Mouse (Mus musculus): ENCODE results near the gene Upk1b. TPM values are rescaled to one million over a fixed set of nuclear protein-coding genes. Genes with fewer than 3 reads are reported as not detected.
"Not testable (repeated sequence)": the region's sequence is repeated elsewhere in the genome, so short reads cannot be mapped to it uniquely, and the experiment has no call there.

Upk1b gene
- 1.4 and 1.7 TPM in 2 replicates for polyA plus RNA-seq (2015; fragmentation: Nextera tagmentation; extraction: Ambion mirVana)

DNA sequence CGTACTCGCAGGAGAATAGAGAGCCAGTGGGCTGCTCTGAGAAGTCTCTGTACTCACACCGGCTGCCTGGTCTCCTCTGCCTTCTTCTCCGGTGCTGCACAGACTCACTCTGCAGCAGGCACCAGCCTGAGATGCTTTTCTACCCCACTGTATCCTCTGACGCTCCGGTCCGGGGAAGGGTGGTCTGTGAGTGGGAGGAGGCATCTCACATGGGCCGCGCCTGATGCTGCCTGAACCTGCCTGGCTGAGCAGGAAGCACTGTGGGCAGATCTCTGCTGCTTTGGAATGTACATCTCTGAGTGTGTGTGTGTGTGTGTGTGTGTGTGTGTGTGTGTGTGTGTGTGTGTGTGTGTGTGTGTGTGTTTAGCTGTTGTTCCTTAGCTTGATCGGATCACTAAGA lies at the start of gene Upk1b:
Gene Upk1b, minus strand, starts transcription at position 238 of the 400 bp plus-strand sequence.
- Histone ChIP-seq H3K27ac (ENCODE audit: low read length) (no peak within 1 kb of the TSS), H3K4me3 (ENCODE audit: low read depth, low read length) (no peak within 1 kb of the TSS), H3K9ac (ENCODE audit: low read depth, low read length) (no peak within 1 kb of the TSS), H3K4me1 (ENCODE audit: control insufficient read depth, low read depth, low read length) (no peaks in the 10 kb centered on the region), H3K36me3 (ENCODE audit: control insufficient read depth, insufficient read depth) (no peaks in the 10 kb centered on the region), H3K4me2 (ENCODE audit: low read depth, low read length) (no peak within 1 kb of the TSS), H3K9me3 (replicated peaks; ENCODE audit: control insufficient read depth, low read length) (no peaks in the 10 kb centered on the region), H3K27me3 (ENCODE audit: control insufficient read depth, insufficient read depth, low read depth, low read length) (no peaks in the 10 kb centered on the region)
- ATAC-seq (ENCODE audit: low read depth), result no peak
- 25% methylated on average over 10 of the region's 10 CpGs for WGBS (ENCODE audit: insufficient replicate concordance)

DNA sequence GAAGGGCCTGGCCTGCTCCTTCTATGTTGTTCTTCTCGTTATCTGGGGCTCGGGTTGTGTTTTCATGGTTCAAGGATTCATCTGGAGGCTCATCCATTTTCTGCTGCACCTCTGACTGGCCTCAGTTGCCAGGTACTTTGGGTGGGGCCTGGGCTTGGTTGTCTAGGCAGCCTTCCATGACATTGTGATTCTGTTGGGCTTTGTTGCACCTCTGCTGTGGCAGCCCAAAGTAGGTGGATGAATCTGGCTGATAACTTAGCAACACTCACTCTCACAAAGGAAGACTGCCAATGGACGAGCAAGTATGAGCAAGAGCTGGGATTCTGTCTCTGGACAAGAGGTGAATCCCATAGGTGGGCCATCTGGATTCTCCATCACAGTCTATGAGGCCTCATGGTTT lies 28.5 kb upstream of the Upk1b start, which contains the start of gene 4930435E12Rik:
Gene 4930435E12Rik, minus strand, starts transcription at position 101 of the 400 bp plus-strand sequence.
- Histone ChIP-seq H3K4me2 (ENCODE audit: low read depth, low read length) (no peak within 1 kb of the TSS), H3K4me3 (ENCODE audit: low read depth, low read length) (no peak within 1 kb of the TSS), H3K27me3 (ENCODE audit: control insufficient read depth, insufficient read depth, low read depth, low read length) (no peaks in the 10 kb centered on the region), H3K27ac (ENCODE audit: low read length) (no peak within 1 kb of the TSS), H3K9ac (ENCODE audit: low read depth, low read length) (no peak within 1 kb of the TSS), H3K4me1 (ENCODE audit: control insufficient read depth, low read depth, low read length) (no peaks in the 10 kb centered on the region), H3K36me3 (ENCODE audit: control insufficient read depth, insufficient read depth) (no peaks in the 10 kb centered on the region), H3K9me3 (replicated peaks; ENCODE audit: control insufficient read depth, low read length) (no peaks in the 10 kb centered on the region)
- no peak for ATAC-seq (ENCODE audit: low read depth)
- WGBS (ENCODE audit: insufficient replicate concordance), result 66% methylated on average over 3 of the region's 3 CpGs

DNA sequence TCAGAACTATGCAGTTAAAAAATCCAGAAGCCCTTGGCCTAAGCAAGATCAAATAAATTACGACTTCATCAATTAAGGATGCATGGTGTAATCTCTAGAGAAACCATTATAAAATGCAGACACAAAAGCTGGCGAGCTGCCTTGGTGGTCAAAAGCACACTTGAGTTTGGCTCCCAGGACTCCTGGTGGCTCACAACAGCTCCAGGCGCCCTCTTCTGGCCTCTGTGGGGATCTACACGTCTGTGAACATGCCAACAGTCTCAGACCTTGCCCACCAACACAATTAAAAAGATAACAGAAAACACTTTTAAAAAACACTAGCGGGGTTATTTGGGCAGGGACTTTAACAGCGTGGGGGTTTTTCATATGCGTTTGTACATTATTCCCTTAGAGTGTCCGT lies 12.4 kb upstream of the Upk1b start:
- no peak overlapping the region for H3K9ac ChIP-seq (ENCODE audit: low read depth, low read length)
- H3K36me3 ChIP-seq (ENCODE audit: control insufficient read depth, insufficient read depth), result no peaks in the 10 kb centered on the region
- 21% methylated on average over 8 of the region's 8 CpGs for WGBS (ENCODE audit: insufficient replicate concordance)
- no peak for ATAC-seq (ENCODE audit: low read depth)
- no peak overlapping the region for H3K4me2 ChIP-seq (ENCODE audit: low read depth, low read length)
- H3K9me3 ChIP-seq (replicated peaks; ENCODE audit: control insufficient read depth, low read length), result 0 out of 2 replicates have a peak, but pooled peaks cover 2% of the 10 kb centered on the region
- H3K27me3 ChIP-seq (ENCODE audit: control insufficient read depth, insufficient read depth, low read depth, low read length), result no peaks in the 10 kb centered on the region
- no peak overlapping the region for H3K27ac ChIP-seq (ENCODE audit: low read length)
- no peak overlapping the region for H3K4me3 ChIP-seq (ENCODE audit: low read depth, low read length)
- H3K4me1 ChIP-seq (ENCODE audit: control insufficient read depth, low read depth, low read length), result no peaks in the 10 kb centered on the region

DNA sequence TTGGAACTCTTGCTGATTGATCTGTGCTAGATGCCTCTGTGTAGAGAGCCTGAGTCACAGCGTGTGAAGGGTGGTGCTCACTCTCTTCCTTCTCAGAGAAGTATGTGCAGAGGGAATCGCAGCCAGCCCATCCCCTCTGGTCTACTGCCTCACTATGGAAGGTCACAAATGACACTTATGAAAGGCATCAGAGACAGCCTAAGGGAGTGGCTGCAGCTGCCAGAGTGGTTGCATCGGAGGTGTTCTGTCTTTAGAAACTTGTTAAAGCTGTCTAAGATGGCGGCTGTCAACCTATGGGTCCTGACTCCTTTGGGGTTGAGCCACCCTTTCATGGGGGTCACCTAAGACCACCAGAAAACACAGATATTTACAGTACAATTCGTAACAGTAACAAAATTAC lies 10.1 kb upstream of the Upk1b start:
- Histone ChIP-seq H3K27me3 (ENCODE audit: control insufficient read depth, insufficient read depth, low read depth, low read length) (no peaks in the 10 kb centered on the region), H3K4me2 (ENCODE audit: low read depth, low read length) (no peak overlapping the region), H3K4me1 (ENCODE audit: control insufficient read depth, low read depth, low read length) (no peaks in the 10 kb centered on the region), H3K4me3 (ENCODE audit: low read depth, low read length) (no peak overlapping the region), H3K9me3 (replicated peaks; ENCODE audit: control insufficient read depth, low read length) (0 out of 2 replicates have a peak, but pooled peaks cover 2% of the 10 kb centered on the region), H3K36me3 (ENCODE audit: control insufficient read depth, insufficient read depth) (no peaks in the 10 kb centered on the region), H3K9ac (ENCODE audit: low read depth, low read length) (no peak overlapping the region), H3K27ac (ENCODE audit: low read length) (no peak overlapping the region)
- 55% methylated on average over 5 of the region's 5 CpGs for WGBS (ENCODE audit: insufficient replicate concordance)
- no peak for ATAC-seq (ENCODE audit: low read depth)

DNA sequence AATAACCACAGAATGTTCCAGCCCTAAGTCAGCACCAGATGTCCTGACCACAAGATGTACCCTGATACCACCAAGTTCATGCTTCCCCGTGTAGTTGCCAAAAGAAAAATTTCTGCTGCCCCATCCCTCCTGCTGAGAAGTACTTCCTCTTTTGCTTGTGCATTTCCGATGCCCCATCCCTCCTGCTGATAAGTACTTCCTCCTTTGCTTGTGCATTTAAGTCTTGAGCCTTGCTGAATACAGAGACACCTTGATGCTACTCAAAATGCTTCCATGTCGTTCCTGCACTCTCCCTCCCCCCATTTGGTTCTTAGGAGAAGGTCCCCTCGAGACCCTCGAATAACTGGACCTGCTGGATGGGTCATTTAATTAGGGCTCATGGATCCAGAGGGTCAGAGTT lies 7.7 kb upstream of the Upk1b start:
- WGBS (ENCODE audit: insufficient replicate concordance), result 53% methylated on average over 5 of the region's 5 CpGs

DNA sequence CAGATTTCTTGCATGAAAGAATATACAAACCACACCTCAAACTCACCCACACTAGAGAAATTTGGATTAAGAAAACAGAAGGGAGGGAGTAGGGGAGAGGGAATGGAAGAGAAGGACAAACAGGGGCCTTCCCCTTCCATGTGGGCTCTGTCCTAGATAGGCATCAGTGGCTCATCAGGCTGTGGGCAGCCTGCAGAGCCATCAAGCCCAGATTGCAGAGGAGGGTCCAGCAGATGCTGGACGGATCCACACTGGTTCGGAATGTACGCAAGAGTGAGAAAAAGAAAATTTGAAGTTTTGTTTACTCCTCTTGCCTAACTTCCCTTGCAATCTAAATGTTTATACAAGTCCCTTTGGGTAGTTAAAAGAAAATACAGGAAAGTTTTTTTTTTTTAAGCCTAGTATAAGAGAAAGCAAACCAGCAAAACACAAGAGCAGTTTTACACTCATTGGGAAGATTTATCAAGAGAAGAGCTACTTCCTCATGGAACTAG lies 1.1 kb downstream of the Upk1b start:
- Histone ChIP-seq H3K27ac (ENCODE audit: low read length) (no peak overlapping the region), H3K4me1 (ENCODE audit: control insufficient read depth, low read depth, low read length) (no peaks in the 10 kb centered on the region), H3K4me2 (ENCODE audit: low read depth, low read length) (no peak overlapping the region), H3K9me3 (replicated peaks; ENCODE audit: control insufficient read depth, low read length) (no peaks in the 10 kb centered on the region), H3K4me3 (ENCODE audit: low read depth, low read length) (no peak overlapping the region), H3K9ac (ENCODE audit: low read depth, low read length) (no peak overlapping the region), H3K36me3 (ENCODE audit: control insufficient read depth, insufficient read depth) (no peaks in the 10 kb centered on the region), H3K27me3 (ENCODE audit: control insufficient read depth, insufficient read depth, low read depth, low read length) (no peaks in the 10 kb centered on the region)
- ATAC-seq (ENCODE audit: low read depth), result no peak
- WGBS (ENCODE audit: insufficient replicate concordance), result 54% methylated on average over 3 of the region's 3 CpGs

More for the DNA sequence above, 7.7 kb upstream of the Upk1b start:
- not testable (repeated sequence) for H3K36me3 ChIP-seq (ENCODE audit: control insufficient read depth, insufficient read depth); ATAC-seq (ENCODE audit: low read depth); H3K4me2 ChIP-seq (ENCODE audit: low read depth, low read length); H3K9me3 ChIP-seq (replicated peaks; ENCODE audit: control insufficient read depth, low read length); H3K9ac ChIP-seq (ENCODE audit: low read depth, low read length); H3K4me3 ChIP-seq (ENCODE audit: low read depth, low read length); H3K27me3 ChIP-seq (ENCODE audit: control insufficient read depth, insufficient read depth, low read depth, low read length); H3K4me1 ChIP-seq (ENCODE audit: control insufficient read depth, low read depth, low read length); H3K27ac ChIP-seq (ENCODE audit: low read length)

DNA sequence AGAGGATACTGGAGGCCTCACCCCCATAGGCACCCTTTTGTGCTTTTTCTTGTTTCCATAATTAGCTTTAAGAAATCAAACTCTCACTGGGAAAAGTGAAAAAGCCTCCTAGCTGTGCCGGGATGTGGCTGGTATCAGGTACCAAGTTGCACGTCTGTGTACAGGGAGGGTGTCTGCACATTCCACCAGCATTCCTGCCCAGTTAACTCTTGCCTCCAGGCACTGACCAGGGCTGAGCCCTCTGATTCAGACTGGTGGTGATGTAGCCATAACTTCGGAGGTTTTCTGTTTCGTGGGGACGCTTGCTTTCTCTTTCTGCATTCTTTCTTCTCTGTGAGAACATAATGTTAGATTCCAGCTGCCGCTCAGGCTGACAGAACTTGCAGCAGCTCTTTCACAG lies 7.0 kb downstream of the Upk1b start:
- no peak overlapping the region for H3K9ac ChIP-seq (ENCODE audit: low read depth, low read length)
- H3K9me3 ChIP-seq (replicated peaks; ENCODE audit: control insufficient read depth, low read length), result no peaks in the 10 kb centered on the region
- no peak for ATAC-seq (ENCODE audit: low read depth)
- H3K4me2 ChIP-seq (ENCODE audit: low read depth, low read length), result no peak overlapping the region
- no peaks in the 10 kb centered on the region for H3K36me3 ChIP-seq (ENCODE audit: control insufficient read depth, insufficient read depth)
- 65% methylated on average over 6 of the region's 6 CpGs for WGBS (ENCODE audit: insufficient replicate concordance)
- no peaks in the 10 kb centered on the region for H3K27me3 ChIP-seq (ENCODE audit: control insufficient read depth, insufficient read depth, low read depth, low read length)
- no peaks in the 10 kb centered on the region for H3K4me1 ChIP-seq (ENCODE audit: control insufficient read depth, low read depth, low read length)
- H3K4me3 ChIP-seq (ENCODE audit: low read depth, low read length), result no peak overlapping the region
- no peak overlapping the region for H3K27ac ChIP-seq (ENCODE audit: low read length)

DNA sequence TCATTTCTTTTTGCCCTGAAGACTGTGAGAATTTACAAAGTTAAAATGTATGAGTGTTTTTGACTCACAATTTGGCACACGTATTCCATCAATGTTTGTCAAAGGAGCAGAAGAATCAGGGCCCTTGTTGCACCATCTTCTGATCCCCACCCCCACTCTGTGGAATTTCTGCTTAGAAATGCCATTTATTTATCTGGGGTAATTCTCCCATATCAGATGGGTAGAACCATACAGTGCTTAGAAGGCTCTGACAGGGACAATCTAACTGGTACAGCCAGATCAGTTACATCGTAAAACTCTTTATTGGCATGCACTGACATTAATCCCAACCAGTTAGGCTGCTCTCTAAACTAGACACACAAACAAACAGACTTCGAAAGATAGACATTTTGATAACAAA lies 10.2 kb downstream of the Upk1b start:
- no peak overlapping the region for H3K4me2 ChIP-seq (ENCODE audit: low read depth, low read length)
- no peaks in the 10 kb centered on the region for H3K36me3 ChIP-seq (ENCODE audit: control insufficient read depth, insufficient read depth)
- no peaks in the 10 kb centered on the region for H3K4me1 ChIP-seq (ENCODE audit: control insufficient read depth, low read depth, low read length)
- peaks cover 2% of the 10 kb centered on the region; the same call in 1 of the 2 replicates for H3K27me3 ChIP-seq (ENCODE audit: control insufficient read depth, insufficient read depth, low read depth, low read length)
- 66% methylated on average over 3 of the region's 3 CpGs for WGBS (ENCODE audit: insufficient replicate concordance)
- no peak overlapping the region for H3K4me3 ChIP-seq (ENCODE audit: low read depth, low read length)
- H3K27ac ChIP-seq (ENCODE audit: low read length), result no peak overlapping the region
- ATAC-seq (ENCODE audit: low read depth), result no peak
- H3K9me3 ChIP-seq (replicated peaks; ENCODE audit: control insufficient read depth, low read length), result no peaks in the 10 kb centered on the region
- no peak overlapping the region for H3K9ac ChIP-seq (ENCODE audit: low read depth, low read length)

DNA sequence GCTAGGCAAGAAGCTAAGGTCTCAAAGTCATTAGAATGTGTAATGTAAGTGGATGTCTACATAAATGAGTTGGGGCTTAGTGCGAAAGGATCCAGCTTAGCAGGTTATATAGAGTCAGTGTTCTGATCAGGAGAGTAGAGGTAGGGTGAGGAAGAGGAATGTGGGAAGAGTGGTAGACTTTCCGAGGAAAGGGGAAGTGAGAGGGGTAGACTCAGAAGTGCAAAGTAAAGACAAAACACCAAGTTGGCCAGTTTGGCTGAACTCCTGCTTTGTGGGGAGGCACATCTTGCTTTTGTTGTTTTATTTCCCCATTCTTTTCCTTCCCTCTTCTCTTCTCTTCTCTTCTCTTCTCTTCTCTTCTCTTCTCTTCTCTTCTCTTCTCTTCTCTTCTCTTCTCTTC lies 11.1 kb downstream of the Upk1b start:
- 52% methylated on average over 2 of the region's 2 CpGs for WGBS (ENCODE audit: insufficient replicate concordance)
- no peak overlapping the region for H3K4me3 ChIP-seq (ENCODE audit: low read depth, low read length)
- H3K4me1 ChIP-seq (ENCODE audit: control insufficient read depth, low read depth, low read length), result no peaks in the 10 kb centered on the region
- H3K27me3 ChIP-seq (ENCODE audit: control insufficient read depth, insufficient read depth, low read depth, low read length), result peaks cover 2% of the 10 kb centered on the region
- H3K9me3 ChIP-seq (replicated peaks; ENCODE audit: control insufficient read depth, low read length), result no peaks in the 10 kb centered on the region
- H3K36me3 ChIP-seq (ENCODE audit: control insufficient read depth, insufficient read depth), result no peaks in the 10 kb centered on the region
- no peak overlapping the region for H3K9ac ChIP-seq (ENCODE audit: low read depth, low read length)
- H3K4me2 ChIP-seq (ENCODE audit: low read depth, low read length), result no peak overlapping the region
- ATAC-seq (ENCODE audit: low read depth), result no peak
- H3K27ac ChIP-seq (ENCODE audit: low read length), result no peak overlapping the region

Data from liver, embryonic 16.5 days (tissue).